Mouse (Mus musculus) bone marrow, adult 2 months (tissue): ENCODE data around the gene Baz1a.

Experiments
- CTCF ChIP-seq: fragments of 200-500 bp; IDR thresholded peaks from 2 replicates; pipeline ENCODE4 v1.5.1; 2011; ENCODE audit warnings: low read length, control low read depth; ENCODE audit not compliant: control insufficient read depth, insufficient read depth
- POLR2A ChIP-seq: fragments of 200-500 bp; IDR thresholded peaks from 2 replicates; pipeline ENCODE4 v1.6.1; 2011; ENCODE audit warnings: low read depth, mild to moderate bottlenecking, control low read depth, low read length, borderline replicate concordance; ENCODE audit not compliant: control insufficient read depth

DNA sequence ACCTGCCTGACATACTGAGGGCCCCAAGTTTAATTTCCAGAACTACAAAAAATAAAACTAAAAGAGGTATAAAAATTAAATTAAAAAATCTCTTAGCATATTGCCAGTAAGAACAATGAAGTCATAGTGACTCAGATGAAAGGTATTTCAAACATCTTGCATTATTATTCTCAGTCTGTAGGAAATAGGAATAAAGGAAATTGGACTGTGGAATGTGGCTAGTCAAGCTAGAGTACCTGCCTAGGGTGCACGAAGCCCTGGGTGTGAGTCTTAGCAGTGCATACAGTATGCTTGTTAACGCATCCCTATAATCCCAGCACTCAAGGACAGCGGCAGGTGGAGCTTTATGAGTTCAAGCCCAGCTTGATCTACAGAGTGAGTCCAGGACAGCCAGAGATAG is 18.2 kb downstream of the Baz1a start:
- TF ChIP-seq POLR2A, result no peak
- no peak for TF ChIP-seq CTCF
